Mouse (Mus musculus) R1 (cell line): ENCODE measurements at regions not wholly inside any gene's neighbourhood (a gene's known extent, or its start where the extent isn't known, plus 50 kb on each side); places are given as distances from the start of the nearest gene placed in this dataset.
A peak's percentile ranks its signal among the peaks of the same experiment; 100 is the strongest.

Experiments used
- DNase-seq: peaks from one replicate; pipeline ENCODE4 v3.0.0-alpha.2; 2018; ENCODE audit warnings: low read depth, low spot score

DNA sequence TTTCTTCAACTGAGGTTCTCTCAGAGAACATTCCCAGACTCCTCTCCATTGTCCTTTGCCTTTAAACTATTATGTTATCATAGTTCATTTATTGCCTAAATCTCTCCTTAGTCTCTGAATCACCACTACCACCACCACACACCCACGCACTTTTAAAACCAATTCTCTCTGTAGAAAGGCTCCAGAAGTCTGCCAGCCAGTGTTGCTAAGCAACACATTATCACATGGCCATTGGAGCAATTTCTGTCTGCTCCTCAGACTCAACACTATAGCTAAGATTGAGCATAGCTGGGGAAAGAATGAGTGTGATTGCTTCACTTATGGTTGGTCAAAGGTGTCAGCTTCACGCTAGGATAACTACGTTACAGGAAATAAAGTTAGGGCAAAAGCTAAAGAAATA is 59.3 kb downstream of the Trap1a start:
- no peak for DNase-seq

GRCm38 (mm10) chrX:139416701-139417100 is 63.5 kb upstream of the D330045A20Rik start:
- peak; percentile 44 for DNase-seq

DNA sequence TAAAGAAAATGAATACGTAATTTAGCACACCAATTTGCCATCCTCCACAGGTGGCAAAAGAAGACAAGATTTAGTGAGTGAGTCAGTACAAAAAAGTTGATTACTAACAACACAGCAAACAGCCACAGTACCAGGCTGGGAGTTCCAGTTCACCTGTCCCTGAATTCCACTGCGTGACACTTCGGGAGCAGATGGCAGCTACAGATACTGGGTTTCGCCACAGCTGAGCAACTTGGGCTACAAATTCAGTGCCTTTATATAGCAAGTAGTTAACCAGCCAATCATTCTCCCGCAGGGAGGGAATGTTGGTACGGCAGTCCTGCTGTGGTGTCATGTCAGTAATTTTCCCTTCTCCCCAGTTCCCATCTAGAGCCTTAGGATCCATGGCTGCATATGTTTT is 60.3 kb upstream of the D330045A20Rik start:
- DNase-seq, result no peak

DNA sequence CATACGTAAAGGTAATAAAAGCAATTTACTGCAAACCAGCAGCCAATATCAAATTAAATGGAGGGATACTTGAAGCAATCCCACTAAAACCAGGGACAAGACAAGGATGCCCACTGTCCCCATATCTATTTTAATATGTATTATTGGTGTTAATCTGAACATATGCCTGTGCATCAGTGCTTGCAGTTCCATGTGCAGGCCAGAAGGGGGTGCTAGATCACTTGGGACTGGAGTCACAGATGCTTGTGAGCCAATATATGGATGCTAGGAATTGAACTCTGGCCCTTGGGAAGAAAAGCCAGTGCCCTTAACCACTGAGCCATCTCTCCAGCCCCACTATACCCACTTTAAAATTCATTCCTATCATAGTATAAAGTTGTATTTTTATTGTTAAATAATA is 55.9 kb upstream of the D330045A20Rik start:
- peak; percentile 44 for DNase-seq
